7 mouse cellular contexts compared by ENCODE assay signal in genomic region chr16:18581623-18582205, GRCm38 (mm10). TPM values are rescaled to one million over a fixed set of nuclear protein-coding genes. Genes with fewer than 3 reads are reported as not detected.
A peak's percentile ranks its signal among the peaks of the same experiment; 100 is the strongest.
DNase-seq lines count a peak whose midpoint lies in the region; ATAC-seq lines count a peak whose summit lies in the region.

No protein-coding gene starts in this region.

- peaks cover 97% of the 10 kb centered on the region for H3K27me3 ChIP-seq in forebrain, embryonic 10.5 days (ENCODE audit: poor library complexity, severe bottlenecking)
- H3K27me3 ChIP-seq in intestine, embryonic 16.5 days (replicated peaks; ENCODE audit: control insufficient read depth, insufficient read depth, low read length), result peaks cover 79% of the 10 kb centered on the region
- H3K27me3 ChIP-seq in midbrain, embryonic 13.5 days, result peaks cover 95% of the 10 kb centered on the region

- H3K9me3 ChIP-seq in forebrain, embryonic 10.5 days, result no peaks in the 10 kb centered on the region
- no peaks in the 10 kb centered on the region for H3K9me3 ChIP-seq in intestine, embryonic 16.5 days (ENCODE audit: control insufficient read depth, low read length)
- H3K9me3 ChIP-seq in midbrain, embryonic 13.5 days, result no peaks in the 10 kb centered on the region

- peak; percentile 28 for DNase-seq in right cerebral cortex, postnatal 4 days
- DNase-seq in right cerebral cortex, postnatal 36 days (ENCODE audit: low spot score in 2 of 2), result no peak
- DNase-seq in forebrain, embryonic 10.5 days (ENCODE audit: extremely low spot score, low spot score), result no peak
- no peak for DNase-seq in c-Kit-positive CD71-positive TER-119-positive erythroid progenitor cells, embryonic 14.5 days (ENCODE audit: low spot score)

- peak overlapping the region; percentile 37; the same call in 1 of the 2 replicates for H3K9ac ChIP-seq in intestine, embryonic 16.5 days (ENCODE audit: low read depth, low read length)
- H3K9ac ChIP-seq in midbrain, embryonic 13.5 days (replicated peaks), result peak overlapping the region; percentile 25

- 0 out of 2 replicates have a peak overlapping the region, but pooled peaks have one; percentile 25 for H3K27ac ChIP-seq in forebrain, embryonic 10.5 days
- H3K27ac ChIP-seq in intestine, embryonic 16.5 days (ENCODE audit: low read length), result no peak overlapping the region
- no peak overlapping the region for H3K27ac ChIP-seq in midbrain, embryonic 13.5 days

- peaks cover 46% of the 10 kb centered on the region for H3K4me1 ChIP-seq in forebrain, embryonic 10.5 days
- peaks cover 24% of the 10 kb centered on the region for H3K4me1 ChIP-seq in intestine, embryonic 16.5 days (ENCODE audit: control insufficient read depth, insufficient read depth, low read length)
- peaks cover 31% of the 10 kb centered on the region for H3K4me1 ChIP-seq in midbrain, embryonic 13.5 days (replicated peaks)

- peak overlapping the region; percentile 38 for H3K4me3 ChIP-seq in forebrain, embryonic 10.5 days
- H3K4me3 ChIP-seq in intestine, embryonic 16.5 days (ENCODE audit: low read length), result peak overlapping the region; percentile 48
- H3K4me3 ChIP-seq in midbrain, embryonic 13.5 days (replicated peaks), result peak overlapping the region; percentile 36

- under 1% methylated on average over 66 of the region's 66 CpGs for WGBS in forebrain, embryonic 10.5 days
- under 1% methylated on average over 58 of the region's 66 CpGs for WGBS in intestine, embryonic 16.5 days
- 1% methylated on average over 60 of the region's 66 CpGs for WGBS in midbrain, embryonic 13.5 days

- ATAC-seq in intestine, embryonic 16.5 days, result peak; percentile 26
- ATAC-seq in midbrain, embryonic 13.5 days, result no peak
- no peak for ATAC-seq in activated CD4-positive, CD25-positive, alpha-beta regulatory T cell, adult 4 months

- H3K36me3 ChIP-seq in forebrain, embryonic 10.5 days (replicated peaks), result no peaks in the 10 kb centered on the region
- no peaks in the 10 kb centered on the region for H3K36me3 ChIP-seq in intestine, embryonic 16.5 days (ENCODE audit: control insufficient read depth, insufficient read depth, low read length)
- no peaks in the 10 kb centered on the region for H3K36me3 ChIP-seq in midbrain, embryonic 13.5 days

- peak overlapping the region; percentile 86 for H3K4me2 ChIP-seq in intestine, embryonic 16.5 days (ENCODE audit: low read depth, low read length)
- H3K4me2 ChIP-seq in midbrain, embryonic 13.5 days (replicated peaks), result peak overlapping the region; percentile 54

RNA-seq across cellular contexts. Expression of gene Tbx1, which starts 8.8 kb away (rescaled TPM):
- polyA plus RNA-seq in forebrain, embryonic 10.5 days (2016; fragmentation: Nextera tagmentation; extraction: Ambion mirVana), result 0.95 and 1.1 TPM in 2 replicates
- 0.09 and 0.55 TPM in 2 replicates for polyA plus RNA-seq in intestine, embryonic 16.5 days (2015; fragmentation: Nextera tagmentation; extraction: Ambion mirVana)
- polyA plus RNA-seq in midbrain, embryonic 13.5 days (2015; fragmentation: Nextera tagmentation; extraction: Ambion mirVana), result 0.34 and 0.71 TPM in 2 replicates
- polyA plus RNA-seq in activated CD4-positive, CD25-positive, alpha-beta regulatory T cell, adult 4 months (2017; shearing (Covaris generic)), result not detected

RNA-seq across cellular contexts. Expression of gene Gp1bb, which starts 40.5 kb away (rescaled TPM):
- 3.0 and 3.2 TPM in 2 replicates for polyA plus RNA-seq in forebrain, embryonic 10.5 days (2016; fragmentation: Nextera tagmentation; extraction: Ambion mirVana)
- polyA plus RNA-seq in intestine, embryonic 16.5 days (2015; fragmentation: Nextera tagmentation; extraction: Ambion mirVana), result 1.6 TPM in 2 replicates
- polyA plus RNA-seq in midbrain, embryonic 13.5 days (2015; fragmentation: Nextera tagmentation; extraction: Ambion mirVana), result 8.2 and 10.5 TPM in 2 replicates
- not detected for polyA plus RNA-seq in activated CD4-positive, CD25-positive, alpha-beta regulatory T cell, adult 4 months (2017; shearing (Covaris generic))

RNA-seq across cellular contexts. Expression of gene Gm49601, which starts 44.5 kb away (rescaled TPM):
- polyA plus RNA-seq in forebrain, embryonic 10.5 days (2016; fragmentation: Nextera tagmentation; extraction: Ambion mirVana), result 2.3 and 2.4 TPM in 2 replicates
- polyA plus RNA-seq in intestine, embryonic 16.5 days (2015; fragmentation: Nextera tagmentation; extraction: Ambion mirVana), result 4.1 and 4.5 TPM in 2 replicates
- polyA plus RNA-seq in midbrain, embryonic 13.5 days (2015; fragmentation: Nextera tagmentation; extraction: Ambion mirVana), result 16.5 and 18.3 TPM in 2 replicates
- polyA plus RNA-seq in activated CD4-positive, CD25-positive, alpha-beta regulatory T cell, adult 4 months (2017; shearing (Covaris generic)), result not detected

RNA-seq across cellular contexts. Expression of gene Sept5, which starts 48.0 kb away (rescaled TPM):
- polyA plus RNA-seq in forebrain, embryonic 10.5 days (2016; fragmentation: Nextera tagmentation; extraction: Ambion mirVana), result 21.0 and 21.5 TPM in 2 replicates
- polyA plus RNA-seq in intestine, embryonic 16.5 days (2015; fragmentation: Nextera tagmentation; extraction: Ambion mirVana), result 52.2 and 52.5 TPM in 2 replicates
- 149 and 151 TPM in 2 replicates for polyA plus RNA-seq in midbrain, embryonic 13.5 days (2015; fragmentation: Nextera tagmentation; extraction: Ambion mirVana)
- polyA plus RNA-seq in activated CD4-positive, CD25-positive, alpha-beta regulatory T cell, adult 4 months (2017; shearing (Covaris generic)), result under 1 TPM; 0.28 to 0.51 TPM
